17 mouse cellular contexts compared by ENCODE assay signal in genomic region chr13:38545460-38545859, GRCm38 (mm10). TPM values are rescaled to one million over a fixed set of nuclear protein-coding genes. Genes with fewer than 3 reads are reported as not detected.
DNase-seq lines count a peak whose midpoint lies in the region; TF ChIP-seq lines count a peak whose summit lies in the region.
"Had no signal": no experiment of that assay in that cellular context is flagged by ENCODE, and none has a peak within 500 bp of the region (broad histone marks: within the 10 kb centered on the region; RNA-seq: fewer than 3 reads in every experiment).

No protein-coding gene starts in this region.

- no peak overlapping the region for H3K9ac ChIP-seq in heart, adult 2 months (ENCODE audit: low read depth, low read length)
- H3K9ac ChIP-seq: embryonic facial prominence, embryonic 12.5 days; forebrain, embryonic 15.5 days; hindbrain, embryonic 14.5 days; intestine, embryonic 15.5 days; kidney, embryonic 15.5 days; limb, embryonic 15.5 days; lung, embryonic 14.5 days had no signal

- peak in 1 of 2 experiments; percentile 44 for DNase-seq in heart, adult 2 months
- no peak for DNase-seq in heart, postnatal 36 days
- peak; percentile 17 for DNase-seq in ovary, postnatal 36 days (ENCODE audit: low spot score)
- no peak for DNase-seq in ovary, postnatal 14 days (ENCODE audit: low spot score)
- peak; percentile 26 for DNase-seq in gastrocnemius, postnatal 10 days
- no peak for DNase-seq in thymus, adult 2 months
- DNase-seq in kidney, adult 2 months = no peak
- DNase-seq: cerebellum, adult 8-10 months; lung, embryonic 14.5 days; right cerebral cortex, postnatal 14 days had no signal

- no peaks in the 10 kb centered on the region for H3K36me3 ChIP-seq in heart, adult 2 months (ENCODE audit: control insufficient read depth, insufficient read depth, low read length)
- H3K36me3 ChIP-seq in thymus, adult 2 months (ENCODE audit: control insufficient read depth, insufficient read depth, low read length) = no peaks in the 10 kb centered on the region
- no peaks in the 10 kb centered on the region for H3K36me3 ChIP-seq in kidney, adult 2 months (ENCODE audit: control insufficient read depth, insufficient read depth, low read length)
- H3K36me3 ChIP-seq: embryonic facial prominence, embryonic 12.5 days; forebrain, embryonic 15.5 days; G1E; intestine, embryonic 15.5 days; kidney, embryonic 15.5 days; limb, embryonic 15.5 days had no signal

- no peak for TF ChIP-seq CTCF in heart, adult 2 months (IDR thresholded peaks at IDR 0.05)
- no peak for TF ChIP-seq CTCF in thymus, adult 2 months (IDR thresholded peaks at IDR 0.05; ENCODE audit: borderline replicate concordance, control insufficient read depth, extremely low read depth, insufficient read depth, low read length, poor library complexity)
- TF ChIP-seq CTCF in kidney, adult 2 months (conservative IDR thresholded peaks at IDR 0.05; ENCODE audit: insufficient read depth, insufficient read length, low read depth, low read length) = no peak

- TF ChIP-seq POLR2A in heart, adult 2 months (IDR thresholded peaks at IDR 0.05; ENCODE audit: insufficient read depth, low read depth, low read length) = no peak
- TF ChIP-seq POLR2A in thymus, adult 2 months (IDR thresholded peaks at IDR 0.05; ENCODE audit: control insufficient read depth, extremely low read depth, insufficient read depth, low read length, poor library complexity) = no peak
- TF ChIP-seq POLR2A in kidney, adult 2 months (IDR thresholded peaks at IDR 0.05; ENCODE audit: low read depth, low read length) = no peak

- no peaks in the 10 kb centered on the region for H3K4me1 ChIP-seq in heart, adult 2 months (ENCODE audit: control insufficient read depth, insufficient read depth, low read length)
- H3K4me1 ChIP-seq in thymus, adult 2 months (replicated peaks; ENCODE audit: control insufficient read depth, insufficient read depth, low read length) = peaks cover 4% of the 10 kb centered on the region
- H3K4me1 ChIP-seq in kidney, adult 2 months (ENCODE audit: control insufficient read depth, insufficient read depth, low read length) = no peaks in the 10 kb centered on the region
- H3K4me1 ChIP-seq: embryonic facial prominence, embryonic 12.5 days; forebrain, embryonic 15.5 days; intestine, embryonic 15.5 days; kidney, embryonic 15.5 days; limb, embryonic 15.5 days had no signal

- H3K4me3 ChIP-seq in heart, adult 2 months = no peak overlapping the region
- no peak overlapping the region for H3K4me3 ChIP-seq in thymus, adult 2 months (ENCODE audit: control insufficient read depth, insufficient read depth, low read length)
- H3K4me3 ChIP-seq in kidney, adult 2 months (ENCODE audit: insufficient read depth, low read depth, low read length) = no peak overlapping the region
- H3K4me3 ChIP-seq: embryonic facial prominence, embryonic 12.5 days; forebrain, embryonic 15.5 days; intestine, embryonic 15.5 days; kidney, embryonic 15.5 days; limb, embryonic 15.5 days had no signal

- H3K27ac ChIP-seq in heart, adult 2 months = no peak overlapping the region
- no peak overlapping the region for H3K27ac ChIP-seq in thymus, adult 2 months (ENCODE audit: control insufficient read depth, insufficient read depth, low read length)
- H3K27ac ChIP-seq in kidney, adult 2 months (ENCODE audit: insufficient read depth, low read depth, low read length) = no peak overlapping the region
- H3K27ac ChIP-seq: embryonic facial prominence, embryonic 12.5 days; forebrain, embryonic 15.5 days; hindbrain, embryonic 14.5 days; intestine, embryonic 15.5 days; kidney, embryonic 15.5 days; limb, embryonic 15.5 days had no signal

- H3K79me2 ChIP-seq in heart, adult 2 months (replicated peaks; ENCODE audit: control insufficient read depth, insufficient read depth, low read length) = no peaks in the 10 kb centered on the region

- 0 out of 2 replicates have a peak, but pooled peaks have one; percentile 21 for TF ChIP-seq EP300 in heart, adult 2 months (IDR thresholded peaks at IDR 0.05; ENCODE audit: insufficient read depth, low read depth, low read length)

- no peaks in the 10 kb centered on the region for H3K27me3 ChIP-seq in heart, adult 2 months (ENCODE audit: control insufficient read depth, insufficient read depth, low read length)
- no peaks in the 10 kb centered on the region for H3K27me3 ChIP-seq in thymus, adult 2 months (ENCODE audit: control insufficient read depth, insufficient read depth, low read length)
- no peaks in the 10 kb centered on the region for H3K27me3 ChIP-seq in kidney, adult 2 months (replicated peaks; ENCODE audit: control insufficient read depth, insufficient read depth, low read length)
- H3K27me3 ChIP-seq: embryonic facial prominence, embryonic 12.5 days; forebrain, embryonic 15.5 days; intestine, embryonic 15.5 days; kidney, embryonic 15.5 days; limb, embryonic 15.5 days had no signal

- 55% methylated on average over 3 of the region's 3 CpGs for WGBS in heart, adult 2 months
- WGBS in thymus, adult 2 months = 93% methylated on average over 3 of the region's 3 CpGs
- WGBS in kidney, adult 2 months = 71% methylated on average over 3 of the region's 3 CpGs

- intact Hi-C loops in heart, adult 2 months (cut with DNase I) = no loop called here
- intact Hi-C loops in heart, postnatal 36 days (cut with DNase I) = no loop called here

RNA-seq across cellular contexts. Expression of gene Txndc5, which starts 16.8 kb away (rescaled TPM):
- total RNA-seq in heart, adult 2 months (2021) = 10 to 100 TPM; 29.7 to 34.7 TPM
- polyA plus RNA-seq in heart, adult 2 months (2012; rRNA removed) = 39.5 and 43.0 TPM in 2 replicates
- total RNA-seq in heart, postnatal 36 days (2021) = 10 to 100 TPM; 33.0 to 35.0 TPM
- total RNA-seq in gastrocnemius, postnatal 10 days (2021) = 10 to 100 TPM; 61.9 to 76.3 TPM
- 49.4 and 57.4 TPM in 2 replicates for polyA plus RNA-seq in thymus, adult 2 months (2012; rRNA removed)
- polyA plus RNA-seq in kidney, adult 2 months (2012; rRNA removed) = 91.3 and 109 TPM in 2 replicates

Comparison
In these comparisons a context has a peak if more than half of its experiments do, and no peak if none do; other contexts are left out.
1. DNase-seq: peak in ovary, postnatal 36 days (single experiment) and gastrocnemius, postnatal 10 days (single experiment); none in heart, postnatal 36 days (0 of 2), ovary, postnatal 14 days (single experiment), thymus, adult 2 months (single experiment) and kidney, adult 2 months (single experiment).